ENCODE assay signal across 13 mouse cellular contexts in genomic region chr1:180504899-180505298, GRCm38 (mm10).
A peak's percentile ranks its signal among the peaks of the same experiment; 100 is the strongest.
DNase-seq lines count a peak whose midpoint lies in the region.
"Had no signal": no experiment of that assay in that cellular context is flagged by ENCODE, and none has a peak within 500 bp of the region (broad histone marks: within the 10 kb centered on the region; RNA-seq: fewer than 3 reads in every experiment).

No protein-coding gene starts in this region.

- peak; percentile 35 to 37 for DNase-seq in cerebellum, adult 18-20 months
- no peak for DNase-seq in cerebellum, postnatal 4 days (ENCODE audit: low spot score in 2 of 2)
- DNase-seq in cerebellum, adult 8-10 months = peak; percentile 25
- DNase-seq in cerebellum, postnatal 14 days = no peak
- DNase-seq in brain, adult 2 months (ENCODE audit: low read depth, low spot score) = peak; percentile 59
- DNase-seq in frontal cortex, postnatal 25 days (ENCODE audit: low spot score in 2 of 2) = no peak
- DNase-seq: adrenal gland, adult 2 months; adrenal gland, postnatal 10 days; adrenal gland, postnatal 25 days; cerebellum, adult 9-10 months; cerebellum, postnatal 36 days; forebrain, postnatal 0 days; gastrocnemius, adult 2 months had no signal

Comparison
In these comparisons a context has a peak if more than half of its experiments do, and no peak if none do; other contexts are left out.
1. DNase-seq: peak in cerebellum, adult 18-20 months (2 of 2), cerebellum, adult 8-10 months (single experiment) and brain, adult 2 months (single experiment); none in cerebellum, postnatal 4 days (0 of 2), cerebellum, postnatal 14 days (0 of 2) and frontal cortex, postnatal 25 days (0 of 2).